In genomic region chr10:122039566-122039965, GRCm38 (mm10) we compare ENCODE assay signal across 20 mouse cellular contexts.
"Had no signal": no experiment of that assay in that cellular context is flagged by ENCODE, and none has a peak within 500 bp of the region (broad histone marks: within the 10 kb centered on the region; RNA-seq: fewer than 3 reads in every experiment).

No protein-coding gene starts in this region.

- H3K9me3 ChIP-seq: kidney, embryonic 15.5 days; limb, embryonic 10.5 days; liver, embryonic 13.5 days; neural tube, embryonic 15.5 days; stomach, embryonic 15.5 days had no signal

- H3K4me2 ChIP-seq: kidney, embryonic 15.5 days; limb, embryonic 13.5 days; liver, embryonic 13.5 days; midbrain, embryonic 11.5 days; neural tube, embryonic 12.5 days; neural tube, embryonic 15.5 days; stomach, embryonic 15.5 days had no signal

- H3K4me3 ChIP-seq: kidney, embryonic 15.5 days; limb, embryonic 10.5 days; limb, embryonic 13.5 days; liver, embryonic 13.5 days; neural tube, embryonic 12.5 days; neural tube, embryonic 15.5 days; stomach, embryonic 15.5 days had no signal

- DNase-seq: kidney, adult 8-10 months; kidney, postnatal 10 days; kidney, postnatal 36 days; liver; liver, embryonic 13.5 days; lung, adult 2 months; lung, postnatal 14 days; midbrain, embryonic 14.5 days; right cerebral cortex, adult 18-20 months; right cerebral cortex, postnatal 14 days; right cerebral cortex, postnatal 4 days; thymus, postnatal 25 days had no signal

- H3K36me3 ChIP-seq: liver, embryonic 13.5 days had no signal

- H3K27me3 ChIP-seq: kidney, embryonic 15.5 days; limb, embryonic 13.5 days; liver, embryonic 13.5 days; neural tube, embryonic 12.5 days; neural tube, embryonic 15.5 days; stomach, embryonic 15.5 days had no signal

- H3K27ac ChIP-seq: kidney, embryonic 15.5 days; limb, embryonic 10.5 days; limb, embryonic 13.5 days; liver, embryonic 13.5 days; macrophage; neural tube, embryonic 12.5 days; neural tube, embryonic 15.5 days; stomach, embryonic 15.5 days had no signal

- H3K9ac ChIP-seq: kidney, embryonic 15.5 days; limb, embryonic 13.5 days; liver, embryonic 13.5 days; neural tube, embryonic 12.5 days; neural tube, embryonic 15.5 days; stomach, embryonic 15.5 days had no signal

- H3K4me1 ChIP-seq: liver, embryonic 13.5 days; stomach, embryonic 15.5 days had no signal
